Mouse (Mus musculus) frontal cortex, postnatal 14 days (tissue): ENCODE measurements around the gene Mcm9.
A peak's percentile ranks its signal among the peaks of the same experiment; 100 is the strongest.
"Not testable (repeated sequence)": the region's sequence is repeated elsewhere in the genome, so short reads cannot be mapped to it uniquely, and the experiment has no call there.

Experiments
- DNase-seq, 2 experiments: peaks; one replicate each; pipeline ENCODE4 v3.0.0; 2022; ENCODE audit warnings: low spot score in 2 of 2

The Mcm9 gene

GRCm38 (mm10) chr10:53630339-53630738 lies at the start of gene Mcm9:
Mcm9 (minus strand) TSS chr10:53630439.
- DNase-seq = not testable (repeated sequence)

- no peak for DNase-seq
Observed at GRCm38 (mm10) chr10:53661788-53662187, 31.5 kb upstream of the Mcm9 start.

- DNase-seq = not testable (repeated sequence)
Observed at GRCm38 (mm10) chr10:53654239-53654638, 24.0 kb upstream of the Mcm9 start.

- DNase-seq = no peak
Observed at GRCm38 (mm10) chr10:53650683-53651082, 20.4 kb upstream of the Mcm9 start.

- DNase-seq = peak in 1 of 2 experiments; percentile 8
Observed at GRCm38 (mm10) chr10:53641507-53641906, 11.3 kb upstream of the Mcm9 start.

GRCm38 (mm10) chr10:53635246-53635971 lies 5.2 kb upstream of the Mcm9 start:
- DNase-seq = no peak

- no peak for DNase-seq
Observed at GRCm38 (mm10) chr10:53634160-53634559, 3.9 kb upstream of the Mcm9 start.

GRCm38 (mm10) chr10:53629918-53630250 lies 355 bp downstream of the Mcm9 start:
- DNase-seq = peak; percentile 92 to 93

- peak; percentile 81 to 84 for DNase-seq
Observed at GRCm38 (mm10) chr10:53629247-53629917, 857 bp downstream of the Mcm9 start.

GRCm38 (mm10) chr10:53615850-53616616 lies 14.2 kb downstream of the Mcm9 start:
- no peak for DNase-seq

- no peak for DNase-seq
Observed at GRCm38 (mm10) chr10:53613955-53614354, 16.3 kb downstream of the Mcm9 start.

GRCm38 (mm10) chr10:53612172-53612571 lies 18.1 kb downstream of the Mcm9 start:
- DNase-seq = no peak

- DNase-seq = no peak
Observed at GRCm38 (mm10) chr10:53608274-53608673, 22.0 kb downstream of the Mcm9 start.

GRCm38 (mm10) chr10:53605328-53605727 lies 24.9 kb downstream of the Mcm9 start:
- DNase-seq = no peak

- no peak for DNase-seq
Observed at GRCm38 (mm10) chr10:53598821-53599220, 31.4 kb downstream of the Mcm9 start.

GRCm38 (mm10) chr10:53597121-53597881 lies 32.9 kb downstream of the Mcm9 start:
- DNase-seq = peak in 1 of 2 experiments; percentile 26

GRCm38 (mm10) chr10:53596677-53597120 lies 33.5 kb downstream of the Mcm9 start, which contains the start of gene Asf1a:
Asf1a (plus strand) TSS chr10:53596757.
- DNase-seq = peak; percentile 95

GRCm38 (mm10) chr10:53595744-53596676 lies 34.2 kb downstream of the Mcm9 start:
- DNase-seq = peak in 1 of 2 experiments; percentile 72

- DNase-seq = no peak
Observed at GRCm38 (mm10) chr10:53585777-53586176, 44.5 kb downstream of the Mcm9 start.

- no peak for DNase-seq
Observed at GRCm38 (mm10) chr10:53581087-53581486, 49.2 kb downstream of the Mcm9 start.
